Mouse (Mus musculus) embryo, embryonic 11.5 days (tissue): ENCODE measurements around the gene Gm20388.

Experiments
- DNase-seq: peaks from one replicate; pipeline ENCODE4 v3.0.0-alpha.2; 2012; ENCODE audit warnings: low read depth, low spot score

Gene Gm20388

DNA sequence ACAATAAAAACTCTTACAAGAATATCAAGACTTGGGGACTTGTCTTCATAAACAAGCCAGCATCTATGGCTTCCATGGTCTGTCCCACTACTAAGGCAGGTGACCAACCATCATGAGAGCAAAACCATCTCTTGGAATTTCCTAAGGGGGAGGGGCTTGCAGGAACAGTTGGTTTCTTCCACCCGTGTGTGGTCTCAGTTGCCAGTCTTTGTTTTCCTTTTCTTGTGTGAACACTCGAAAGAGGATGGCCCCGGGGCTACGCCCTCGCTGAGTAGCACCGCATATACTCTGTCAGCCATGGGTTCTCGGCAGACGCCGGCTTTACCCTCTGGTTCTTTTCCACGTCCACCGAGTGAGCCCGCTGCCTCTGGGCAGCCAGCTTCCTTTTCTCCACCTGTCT, 3931.4 kb downstream of the Gm20388 start:
- DNase-seq: no peak

DNA sequence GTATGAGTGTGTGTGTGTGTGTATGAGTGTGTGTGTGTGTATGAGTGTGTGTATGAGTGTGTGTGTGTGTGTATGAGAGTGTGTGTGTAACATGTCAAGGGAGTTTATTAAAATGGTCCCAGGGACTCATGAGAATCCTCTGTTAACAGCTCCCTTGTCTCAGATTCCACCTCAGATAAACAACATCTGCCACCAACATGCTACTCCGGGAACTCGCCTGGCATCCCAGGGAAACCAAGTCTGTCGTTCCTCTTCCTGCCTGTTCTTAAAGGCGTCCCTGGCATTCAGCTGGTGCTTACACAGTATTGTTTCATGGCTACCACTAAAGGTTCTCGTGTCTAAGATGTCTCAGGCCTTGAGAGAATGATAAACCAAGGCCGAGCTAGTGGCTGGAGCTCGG, 3933.7 kb downstream of the Gm20388 start:
- DNase-seq: no peak

DNA sequence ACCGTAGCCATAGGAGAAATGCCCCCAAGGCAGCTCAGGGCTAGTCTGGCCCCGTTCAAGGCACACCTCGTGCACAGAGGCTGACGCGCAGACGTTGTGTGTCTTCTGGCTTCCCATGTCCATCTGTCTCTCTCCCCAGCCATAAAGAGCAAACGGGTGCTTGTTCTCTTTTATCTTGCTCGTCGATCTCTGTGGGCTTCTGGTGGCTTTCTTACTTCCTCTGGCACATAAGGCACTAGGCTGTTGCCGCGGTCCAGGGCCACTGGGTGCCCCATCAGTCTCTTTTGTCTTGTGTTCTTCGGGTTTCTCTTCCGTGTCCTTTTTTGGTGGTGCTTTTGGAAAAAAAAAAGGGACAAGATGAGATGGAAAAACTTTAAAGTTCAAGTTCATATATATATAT, 3934.5 kb downstream of the Gm20388 start:
- no peak for DNase-seq

DNA sequence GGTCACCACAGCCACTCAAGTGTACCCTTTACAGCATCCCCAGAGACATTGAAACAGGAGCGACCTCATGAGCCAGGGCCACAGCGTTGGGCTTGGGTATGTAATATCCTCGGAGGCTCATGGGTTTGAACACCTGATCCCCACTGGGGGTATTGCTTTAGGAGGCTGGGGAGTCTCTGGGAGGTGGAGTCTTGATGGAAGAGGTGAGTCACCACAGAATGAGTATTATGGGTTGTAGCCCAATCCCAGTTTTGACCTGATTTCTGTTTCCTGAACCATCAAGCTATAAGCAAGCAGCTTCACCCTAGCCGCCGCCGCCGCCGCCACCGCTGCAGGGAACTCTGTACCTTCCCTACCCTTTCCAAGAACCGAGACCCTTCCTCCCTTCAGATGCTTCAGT, 3935.3 kb downstream of the Gm20388 start:
- DNase-seq: no peak

DNA sequence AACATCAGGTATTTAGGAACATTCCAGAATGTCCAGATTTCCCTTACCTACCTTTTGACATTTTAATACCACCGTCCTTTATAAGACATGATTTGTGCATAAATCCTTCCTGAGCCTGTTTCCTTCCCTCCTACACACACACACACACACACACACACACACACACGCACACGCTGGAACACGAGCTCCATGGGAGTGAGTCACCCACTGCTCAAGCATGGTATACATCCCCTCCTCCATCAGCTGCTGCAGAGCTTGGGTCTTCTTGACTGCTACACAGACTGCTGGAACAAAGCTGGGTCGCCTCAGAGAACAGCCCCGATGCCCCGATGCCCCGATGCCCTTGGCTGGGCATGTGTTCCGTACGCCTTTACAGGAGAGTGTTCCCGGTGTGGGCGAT, 3935.9 kb downstream of the Gm20388 start:
- DNase-seq: no peak

DNA sequence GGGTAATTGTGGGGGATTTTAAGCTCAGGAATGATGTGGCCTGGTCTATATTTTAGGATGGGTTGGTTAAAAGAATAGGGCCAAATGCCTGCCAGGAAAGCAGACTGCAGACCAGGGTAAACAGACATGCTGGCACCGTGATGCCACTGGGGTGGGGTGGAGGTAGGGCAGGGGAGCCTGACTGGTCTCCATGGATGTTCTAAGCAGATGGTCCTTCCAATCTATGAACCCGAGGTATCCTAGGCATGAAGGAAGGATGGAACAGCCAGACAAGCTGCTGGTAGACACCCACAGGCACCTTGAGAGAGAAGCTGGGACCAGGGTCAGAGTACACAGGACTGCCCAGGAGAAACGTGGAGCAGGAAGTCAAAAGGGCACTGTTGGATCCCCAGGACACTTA, 3936.9 kb downstream of the Gm20388 start:
- no peak for DNase-seq

DNA sequence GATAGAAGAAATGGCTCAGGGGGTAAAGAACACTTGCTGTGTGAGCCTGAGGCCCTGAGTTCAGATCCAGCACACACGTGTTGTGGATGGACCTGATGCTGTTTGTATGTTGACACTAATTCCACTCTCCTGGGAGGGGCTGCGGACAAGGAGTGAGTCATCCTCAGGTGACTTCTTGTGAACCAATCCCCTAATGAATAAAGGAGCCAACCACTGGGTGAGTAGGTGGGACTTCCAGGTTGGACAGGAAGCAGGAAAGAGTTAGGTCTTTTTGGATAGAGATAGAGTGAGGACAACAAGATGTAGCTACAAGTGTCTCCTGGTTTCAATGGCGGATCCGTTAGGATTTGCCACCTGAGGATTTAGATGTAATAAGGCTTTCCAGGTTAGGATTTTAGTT, 3938.7 kb downstream of the Gm20388 start:
- DNase-seq: no peak

DNA sequence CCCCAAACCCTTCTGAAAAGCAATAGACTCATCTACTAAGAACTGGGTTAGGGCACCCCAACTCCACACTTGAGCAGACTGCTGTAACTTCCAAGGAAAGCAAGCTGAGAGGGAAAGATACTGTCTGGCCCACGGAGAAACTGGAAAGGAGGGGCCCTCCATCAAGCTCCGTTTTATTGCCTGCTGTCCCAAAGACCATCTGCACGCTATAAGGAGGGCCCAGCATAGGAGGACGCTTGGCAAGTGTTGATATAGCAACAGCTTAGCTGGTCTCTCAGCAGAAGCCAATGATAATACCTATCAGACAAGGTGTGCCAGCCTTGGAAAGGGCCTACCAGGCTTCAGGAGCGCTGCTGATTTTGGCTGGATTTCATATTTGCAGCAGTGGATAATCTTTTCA, 3940.9 kb downstream of the Gm20388 start:
- DNase-seq: no peak

DNA sequence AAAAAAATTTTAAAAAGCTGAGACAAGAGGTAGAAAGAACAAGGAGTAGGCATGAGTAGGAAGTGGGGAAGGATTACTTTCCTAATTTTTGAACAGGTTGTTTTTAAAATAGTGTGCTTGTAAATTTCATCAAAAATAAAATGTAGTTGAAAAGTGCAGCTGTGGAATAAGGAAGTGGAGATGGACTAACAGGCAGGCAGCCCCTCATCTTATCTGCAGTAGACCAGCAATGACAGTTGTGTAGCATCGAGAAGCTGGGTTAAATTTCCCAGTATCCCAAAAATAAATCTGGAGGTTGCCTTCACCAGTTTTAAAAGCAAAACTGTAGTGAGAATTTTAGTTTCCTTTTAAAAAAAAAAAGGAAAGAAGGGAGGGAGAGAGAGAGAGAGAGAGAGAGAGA, 3943.6 kb downstream of the Gm20388 start:
- DNase-seq: no peak

DNA sequence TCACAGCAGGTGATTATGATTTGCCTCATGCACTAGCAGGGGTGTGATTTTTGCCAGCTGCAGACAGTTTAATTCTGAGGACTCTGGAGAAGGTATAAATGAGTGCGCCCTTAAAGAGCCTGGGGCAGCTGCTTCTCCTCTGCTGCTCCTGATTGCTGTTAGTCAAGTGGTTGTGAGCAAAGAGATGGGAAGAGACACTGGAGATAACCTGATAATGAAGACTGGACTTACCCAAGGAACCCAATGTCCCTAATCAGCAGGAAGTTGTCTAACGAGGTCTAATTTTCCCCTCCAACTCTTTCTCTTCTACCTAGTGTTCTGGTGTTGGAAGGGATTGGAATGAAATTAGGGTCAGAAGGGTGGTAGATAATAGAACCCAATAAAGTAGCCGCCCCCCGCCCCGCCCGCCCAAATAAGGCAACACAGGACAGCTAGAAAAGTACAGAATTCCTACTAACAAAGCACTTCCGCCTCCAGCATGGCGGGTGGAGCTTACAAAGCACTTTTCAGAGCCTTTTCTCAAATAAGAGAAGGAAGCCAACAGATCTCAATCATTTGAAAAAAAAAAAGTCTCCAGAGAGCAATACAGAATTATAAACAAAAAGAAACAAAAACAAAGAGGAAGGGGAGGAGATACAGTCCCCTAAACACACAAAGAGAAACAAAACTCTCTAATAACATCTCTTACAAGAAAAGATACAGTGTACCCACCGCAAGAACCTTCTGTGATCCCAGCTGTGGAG, 3944.3 kb downstream of the Gm20388 start:
- no peak for DNase-seq

DNA sequence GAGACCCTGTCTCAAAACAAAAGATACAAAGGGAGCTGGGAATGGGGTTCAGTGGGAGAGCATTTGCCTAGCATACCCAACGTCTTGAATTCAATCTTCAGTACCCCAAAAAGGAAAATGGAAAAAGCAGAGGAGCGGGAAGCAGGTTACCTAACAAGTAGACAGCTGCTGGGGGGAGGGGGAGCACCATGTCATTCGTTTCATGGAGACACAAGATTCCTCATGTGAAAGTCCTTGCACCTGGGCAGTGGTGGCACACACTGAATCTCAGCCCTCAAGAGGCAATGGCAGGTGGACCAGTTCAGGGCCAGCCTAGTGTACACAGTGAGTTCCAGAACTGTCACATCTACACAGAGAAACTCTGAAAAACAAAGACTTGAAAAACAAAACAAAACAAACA, 3946.7 kb downstream of the Gm20388 start:
- DNase-seq: no peak

DNA sequence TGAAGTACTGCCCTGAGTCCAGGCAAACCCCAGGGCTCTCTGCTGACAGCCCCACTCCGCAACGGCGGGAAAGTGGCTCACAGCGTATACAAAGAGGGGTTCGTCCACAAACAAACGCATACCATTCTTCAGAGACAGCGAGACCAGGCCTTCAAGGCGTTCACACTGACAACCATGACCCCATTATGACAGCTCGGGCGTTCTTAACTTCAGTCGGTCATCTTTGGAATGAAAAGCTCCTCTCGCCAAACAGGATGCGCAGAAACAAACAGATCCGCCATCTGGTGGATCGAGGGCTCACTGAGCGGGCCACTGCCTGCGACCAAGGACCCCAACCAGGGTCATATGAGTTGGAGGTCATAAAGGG, 3947.9 kb downstream of the Gm20388 start:
- no peak for DNase-seq

DNA sequence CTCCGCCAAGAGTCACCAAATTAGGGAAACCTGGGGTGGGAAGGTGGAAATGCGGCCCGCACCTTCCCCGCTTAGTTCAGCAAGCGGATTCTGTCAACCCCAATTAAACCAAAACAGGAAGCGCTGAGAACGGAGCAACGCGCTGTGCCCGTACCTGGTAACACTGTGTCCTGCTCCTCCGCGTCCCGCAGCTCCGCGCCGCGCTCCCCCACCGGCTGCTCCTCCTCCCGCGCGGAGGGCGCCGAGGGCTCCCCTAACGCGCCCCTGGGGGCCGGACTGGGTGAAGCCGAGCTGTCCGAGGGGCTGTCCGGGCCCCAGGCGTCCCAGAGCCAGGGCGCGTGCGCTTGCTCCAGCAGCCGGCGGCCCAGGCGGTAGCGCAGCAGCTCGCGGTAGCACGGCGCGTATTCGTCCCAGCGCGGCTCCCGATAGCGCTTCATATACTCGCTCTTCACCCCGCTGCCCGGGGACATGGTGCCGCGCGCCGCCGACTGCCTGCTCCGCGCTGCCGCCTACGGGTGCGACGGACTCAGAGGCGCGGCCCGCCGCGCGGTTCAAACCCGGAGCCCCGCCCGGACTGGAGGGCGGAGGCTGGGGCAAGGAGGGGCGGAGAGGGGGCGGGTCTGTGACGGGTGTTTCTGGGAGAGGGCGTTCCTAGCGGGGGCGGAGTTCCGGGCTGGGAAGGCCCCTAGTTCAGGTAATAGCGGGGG, 3948.5 kb downstream of the Gm20388 start:
- DNase-seq: peak; percentile 88

DNA sequence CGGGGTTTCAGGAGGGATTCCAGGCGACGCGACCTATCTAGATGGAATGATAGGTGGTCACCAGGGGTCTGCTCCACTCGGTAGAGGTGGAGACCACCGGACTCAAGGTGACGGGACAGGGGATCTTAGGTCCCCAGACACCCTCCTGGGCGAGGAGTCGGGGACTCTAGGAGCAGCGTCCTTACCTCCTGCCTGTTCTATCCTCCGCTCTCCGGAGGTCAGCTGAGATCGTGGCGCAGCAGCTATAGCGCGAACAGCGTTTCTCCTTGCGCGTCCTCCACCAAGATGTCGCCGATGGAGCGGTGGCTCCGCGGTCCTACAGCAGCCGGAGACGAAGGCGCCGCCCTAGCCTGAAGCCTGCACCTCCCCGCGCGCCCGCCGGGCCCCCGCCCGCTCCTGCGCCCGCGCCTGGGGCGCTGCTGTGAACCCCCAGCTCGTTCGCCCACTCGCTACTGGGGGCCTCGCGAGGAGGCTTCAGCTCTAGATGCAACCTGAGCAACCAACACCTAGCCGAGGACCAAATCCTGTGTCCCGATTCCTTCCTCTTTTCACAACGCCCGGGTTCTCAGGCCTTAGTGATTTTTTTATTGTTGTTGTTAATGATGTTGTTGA, 3949.1 kb downstream of the Gm20388 start, which contains the start of gene Ccsap:
Gene Ccsap, minus strand, starts transcription at position 562 of the 612 bp plus-strand sequence.
- no peak for DNase-seq

DNA sequence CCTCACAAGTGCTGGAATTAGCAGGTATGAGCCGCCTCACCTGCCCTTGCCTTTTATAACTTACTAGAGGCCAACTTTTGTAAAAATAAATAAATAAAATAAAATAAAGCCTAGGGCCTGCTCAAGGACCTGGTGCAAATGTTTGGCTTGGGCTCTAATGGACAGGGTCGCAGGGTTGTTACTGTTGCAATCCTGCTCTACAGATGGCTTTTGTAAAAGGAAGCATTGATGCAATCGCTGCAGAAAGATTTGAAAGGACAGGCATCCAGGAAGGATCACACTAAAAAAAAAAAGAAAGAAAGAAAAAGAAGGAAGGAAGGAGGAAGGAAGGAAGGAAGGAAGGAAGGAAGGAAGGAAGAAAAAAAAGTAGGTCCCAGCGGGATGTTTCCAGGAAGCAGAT, 3949.7 kb downstream of the Gm20388 start:
- no peak for DNase-seq

DNA sequence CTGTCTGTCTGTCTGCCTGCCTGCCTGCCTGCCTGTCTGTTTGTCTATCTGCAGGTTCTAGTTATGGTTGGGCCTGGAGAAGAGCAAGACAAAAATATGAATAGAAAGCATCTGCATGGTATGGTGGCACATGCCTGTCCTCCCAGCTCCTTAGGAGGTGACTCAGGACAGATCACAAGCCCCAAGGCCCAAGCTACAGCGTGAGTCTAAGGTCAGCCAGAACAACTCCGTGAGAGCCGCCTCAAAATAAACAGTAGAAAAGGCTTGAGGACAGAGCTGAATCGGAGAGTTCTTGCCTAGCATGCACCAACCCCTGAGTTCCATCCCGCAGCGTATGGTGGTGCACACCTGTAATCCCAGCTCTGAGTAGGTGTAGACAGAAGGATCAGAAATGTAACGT, 3955.1 kb downstream of the Gm20388 start:
- DNase-seq: no peak

DNA sequence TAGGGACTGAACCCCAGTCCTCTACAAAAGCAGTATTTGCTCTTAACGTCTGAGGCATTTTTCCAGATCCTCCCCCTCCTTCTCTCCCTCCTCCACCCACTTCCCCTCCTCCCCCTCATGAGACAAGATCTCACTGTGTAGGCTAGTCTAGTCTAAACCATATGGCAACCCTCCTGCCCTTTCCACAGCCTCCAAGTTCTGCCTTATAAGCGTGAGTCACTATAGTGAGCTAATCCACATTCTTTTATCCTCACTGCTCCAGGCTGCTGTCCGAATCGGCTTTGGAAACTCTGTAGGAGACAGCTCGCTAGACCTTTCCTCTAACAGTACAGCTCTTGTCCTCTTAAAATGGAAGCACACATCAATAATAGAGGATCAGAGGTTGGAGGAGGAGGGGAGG, 3956.3 kb downstream of the Gm20388 start:
- no peak for DNase-seq

DNA sequence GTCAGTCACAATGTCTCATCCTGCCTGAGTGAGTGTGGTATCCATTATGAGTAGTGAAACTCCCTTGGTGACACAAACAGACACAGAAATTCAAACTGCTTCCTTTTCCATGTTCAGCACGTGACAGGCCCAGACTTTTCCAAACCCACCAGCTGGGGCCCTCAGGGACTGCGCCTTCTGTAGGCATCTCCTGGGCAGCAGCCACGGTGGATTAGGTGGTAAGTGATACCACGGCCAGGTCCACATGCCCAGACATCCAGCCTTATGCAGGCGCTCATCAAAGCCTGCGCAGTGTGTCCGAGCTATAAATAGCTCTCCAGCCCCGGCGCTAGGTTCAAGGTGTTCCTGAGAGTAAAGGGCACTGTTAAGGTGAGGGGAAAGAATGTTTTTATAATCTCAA, 3961.4 kb downstream of the Gm20388 start:
- DNase-seq: no peak

DNA sequence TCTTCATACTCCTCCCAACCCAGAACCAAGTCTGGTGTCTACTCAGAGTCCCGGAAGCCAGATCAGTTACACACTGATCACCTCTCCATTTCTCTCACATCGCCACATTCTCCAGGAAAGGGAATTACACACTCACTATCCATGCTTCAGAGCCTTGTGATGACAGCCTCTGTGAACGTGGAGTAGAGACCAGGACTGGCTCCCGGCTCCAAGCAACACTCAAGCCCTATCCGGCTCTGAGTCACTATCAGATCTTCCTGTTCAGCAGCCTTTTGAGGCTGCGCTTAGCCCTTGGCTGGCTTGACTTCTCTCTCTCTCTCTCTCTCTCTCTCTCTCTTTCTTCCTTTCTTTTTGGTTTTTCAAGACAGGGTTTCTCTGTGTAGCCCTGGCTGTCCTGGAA, 3962.7 kb downstream of the Gm20388 start:
- no peak for DNase-seq

DNA sequence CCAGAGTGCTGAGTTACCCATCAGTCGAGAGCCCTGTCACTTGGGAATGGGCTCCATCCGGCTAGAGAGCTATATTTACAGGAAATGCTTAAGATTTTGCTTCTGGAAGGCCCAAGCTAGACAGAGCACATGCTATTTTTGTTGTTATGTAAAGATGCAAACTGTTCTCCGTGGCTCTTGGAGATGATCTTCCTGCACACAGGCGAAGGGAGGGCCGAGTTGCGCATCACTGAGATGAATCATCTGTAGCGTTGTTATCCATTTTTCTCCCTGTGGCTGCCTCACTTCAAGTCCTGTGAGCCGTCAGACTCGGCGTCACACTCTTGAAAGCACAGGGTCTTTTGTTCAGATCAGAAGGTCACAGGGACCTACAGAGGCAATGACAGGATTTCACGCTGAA, 3963.7 kb downstream of the Gm20388 start:
- DNase-seq: no peak

DNA sequence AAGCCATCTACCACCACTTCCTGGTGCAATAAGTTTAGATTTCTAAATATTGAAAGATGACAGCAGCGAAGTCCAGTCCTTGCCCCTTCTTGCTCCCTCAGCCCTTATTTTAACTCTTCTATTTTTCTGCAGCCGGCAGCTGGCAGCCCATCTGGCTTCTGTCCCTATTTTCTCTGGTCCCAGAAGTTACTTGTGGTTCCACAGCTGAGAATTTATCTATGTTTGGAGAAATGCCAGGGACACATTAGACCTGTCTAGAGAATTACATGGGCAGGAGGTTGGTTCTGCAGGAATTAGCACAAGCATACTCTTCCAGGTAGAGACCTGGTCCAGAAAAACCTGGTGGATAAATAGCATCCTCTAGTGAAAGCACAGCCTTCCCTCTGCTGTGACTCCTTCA, 3967.2 kb downstream of the Gm20388 start:
- no peak for DNase-seq

DNA sequence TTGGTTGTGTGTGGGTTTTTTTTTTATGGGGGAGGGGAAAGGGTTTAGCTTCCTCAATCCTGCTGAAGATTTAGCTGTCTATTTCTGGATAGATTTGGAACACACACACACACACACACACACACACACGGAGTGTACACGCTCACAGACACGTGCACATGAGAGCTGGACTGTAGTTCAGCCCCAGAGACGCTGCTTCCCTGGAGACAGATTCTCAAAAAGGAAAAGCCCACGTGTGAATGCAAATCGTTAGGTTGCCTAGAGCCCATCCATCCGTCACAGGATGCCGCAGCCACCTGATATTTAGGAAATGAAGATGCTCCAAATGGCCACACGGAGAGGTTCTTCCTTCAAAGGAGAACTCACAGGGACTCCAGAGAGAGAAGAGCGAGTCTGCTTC, 3969.6 kb downstream of the Gm20388 start:
- no peak for DNase-seq

DNA sequence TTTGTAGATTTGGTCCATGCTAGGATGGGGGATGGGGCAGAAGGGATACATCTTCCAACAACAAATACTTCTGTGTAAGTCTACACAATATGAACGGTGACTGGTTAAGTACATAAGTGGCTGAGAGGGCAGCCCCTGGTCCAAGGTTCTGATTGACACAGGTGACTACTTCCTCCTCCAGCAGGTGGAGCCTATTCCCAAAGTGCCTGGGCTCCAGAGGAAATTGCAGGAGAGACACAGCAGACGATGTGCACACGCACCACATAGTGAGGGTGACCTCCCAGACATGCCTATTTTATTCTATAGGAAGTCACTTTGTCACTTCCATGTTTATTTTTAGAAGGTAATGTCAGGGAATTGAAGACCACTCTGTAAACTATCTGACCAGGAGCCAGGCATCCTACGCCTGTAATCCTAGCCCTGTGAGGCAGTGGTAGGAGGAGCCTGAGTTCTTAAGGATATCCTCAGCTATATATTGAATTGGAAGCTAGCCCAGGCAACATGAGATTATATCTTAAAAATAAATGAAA, 3970.2 kb downstream of the Gm20388 start:
- DNase-seq: no peak
